Mouse (Mus musculus): Measurements from ENCODE around the gene Zap70.
A peak's percentile ranks its signal among the peaks of the same experiment; 100 is the strongest.
"Not testable (repeated sequence)": the region's sequence is repeated elsewhere in the genome, so short reads cannot be mapped to it uniquely, and the experiment has no call there.

The Zap70 gene

DNA sequence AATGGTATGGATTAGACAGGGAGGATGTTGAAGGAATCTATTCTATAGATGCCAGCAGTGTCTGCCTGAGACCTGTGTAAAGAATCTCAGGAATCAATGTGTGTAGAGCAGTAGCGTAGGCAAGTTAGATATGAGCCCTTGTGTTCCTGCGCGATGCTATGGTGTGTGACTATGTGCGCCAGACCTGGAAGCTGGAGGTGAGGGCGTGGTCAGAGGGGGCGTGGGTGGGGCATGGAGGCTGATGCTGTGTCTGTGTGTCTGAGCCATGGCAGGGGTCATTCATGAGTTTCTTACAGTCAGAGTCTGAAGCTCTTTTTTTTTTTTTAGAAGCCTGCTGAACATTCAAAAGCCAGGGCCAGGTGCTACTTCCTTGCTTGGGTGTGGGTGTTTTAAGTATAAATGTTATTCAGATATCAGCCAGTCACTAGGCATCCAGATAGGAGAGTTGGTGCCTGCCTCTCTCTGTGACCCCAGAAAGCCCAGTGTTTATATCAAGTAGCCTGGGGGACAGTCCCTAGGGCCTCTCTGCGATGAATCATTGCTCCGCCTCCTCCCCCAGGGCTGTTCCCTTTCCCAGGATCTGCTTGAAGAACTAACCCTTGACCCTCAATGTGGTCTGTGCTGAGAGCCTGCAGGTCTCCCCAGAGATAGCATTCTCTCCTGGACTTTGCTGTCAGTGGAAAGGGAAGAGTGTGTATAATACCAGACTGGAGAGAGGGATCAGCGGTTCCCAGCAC lies 10.8 kb downstream of the Zap70 start:
- no peak for DNase-seq (ENCODE audit: low spot score in 2 of 2)

GRCm38 (mm10) chr1:36780793-36781192 lies 19.2 kb downstream of the Zap70 start:
- no peak for DNase-seq (ENCODE audit: low spot score in 2 of 2)

DNA sequence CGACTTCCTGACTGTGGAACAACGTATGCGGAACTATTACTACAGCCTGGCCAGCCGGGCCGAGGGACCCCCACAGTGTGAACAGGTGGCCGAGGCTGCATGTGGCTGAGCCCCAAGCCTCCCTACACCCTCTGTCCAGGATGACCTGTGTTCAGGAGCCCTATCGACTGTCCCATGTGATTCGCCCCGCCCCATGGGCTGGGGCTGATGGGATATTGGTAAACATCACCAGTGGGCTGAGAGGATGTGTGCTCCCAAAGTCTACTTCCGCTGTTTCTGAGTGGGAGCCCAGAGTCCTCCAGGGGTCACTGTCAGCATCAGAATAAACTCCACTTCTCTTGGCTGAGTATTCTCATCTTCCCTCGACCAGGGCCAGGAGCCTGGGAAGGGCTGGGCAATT lies 20.9 kb downstream of the Zap70 start:
- no peak for DNase-seq (ENCODE audit: low spot score in 2 of 2)

DNA sequence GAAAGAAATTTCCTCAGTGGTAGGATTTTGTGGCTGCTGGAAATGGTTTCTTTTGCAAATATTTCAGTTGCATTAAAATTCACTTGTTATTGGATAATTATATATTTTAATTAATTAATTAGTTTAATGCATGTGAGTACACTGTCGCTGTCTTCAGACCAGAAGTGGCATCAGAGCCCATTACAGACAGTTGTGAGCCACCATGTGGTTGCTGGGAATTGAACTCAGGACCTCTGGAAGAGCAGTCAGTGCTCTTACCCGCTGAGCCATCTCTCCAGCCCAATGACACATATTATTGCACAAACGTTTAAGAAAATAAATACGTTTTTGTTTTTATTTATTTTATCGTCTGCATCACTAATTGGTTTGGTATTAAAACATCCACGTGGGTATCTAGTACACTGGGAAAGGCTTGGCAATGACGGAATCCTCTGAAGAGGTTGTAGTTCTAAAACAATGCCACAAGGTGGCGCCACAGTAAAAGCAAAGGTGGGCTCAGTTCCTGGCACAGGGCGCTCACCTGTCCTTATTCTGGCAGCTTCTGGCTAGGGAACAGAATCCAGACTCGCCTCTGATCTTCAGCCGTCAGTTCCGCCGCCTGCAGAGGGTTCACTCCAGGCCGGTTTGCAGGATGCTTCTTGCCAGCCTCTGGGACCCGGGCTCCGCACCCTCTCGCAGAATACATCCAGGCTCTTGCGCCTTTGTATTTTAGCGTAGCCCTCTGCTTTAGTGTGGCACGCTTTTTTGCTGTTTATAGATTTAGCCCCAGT lies 23.0 kb downstream of the Zap70 start:
- DNase-seq (ENCODE audit: low spot score in 2 of 2), result peak; percentile 70 to 80

GRCm38 (mm10) chr1:36785238-36785641 lies 23.6 kb downstream of the Zap70 start:
- peak in 1 of 2 experiments; percentile 37 for DNase-seq (ENCODE audit: low spot score in 2 of 2)

GRCm38 (mm10) chr1:36786377-36786776 lies 24.8 kb downstream of the Zap70 start:
- DNase-seq (ENCODE audit: low spot score in 2 of 2), result no peak

GRCm38 (mm10) chr1:36789416-36789815 lies 27.8 kb downstream of the Zap70 start:
- DNase-seq (ENCODE audit: low spot score in 2 of 2), result no peak

DNA sequence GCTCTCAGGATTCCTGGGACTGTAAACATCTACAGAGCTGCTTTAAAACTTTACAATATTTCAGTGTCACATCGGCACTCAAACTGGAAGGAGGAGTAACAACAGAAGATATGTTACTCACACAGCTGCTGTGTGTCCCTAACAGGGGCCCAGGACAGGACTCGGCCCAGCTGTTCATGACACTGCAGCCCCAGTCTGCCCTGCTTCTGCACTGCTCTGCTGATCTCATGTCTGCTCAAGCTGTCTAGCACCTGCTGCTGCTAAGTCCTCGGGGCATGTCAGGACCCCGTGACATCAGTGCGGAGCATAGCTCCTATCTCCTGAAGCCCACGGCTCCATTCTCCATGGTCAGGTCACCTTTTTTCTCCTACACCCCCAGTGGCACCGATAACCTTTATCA lies 35.1 kb downstream of the Zap70 start:
- DNase-seq (ENCODE audit: low spot score in 2 of 2), result no peak

DNA sequence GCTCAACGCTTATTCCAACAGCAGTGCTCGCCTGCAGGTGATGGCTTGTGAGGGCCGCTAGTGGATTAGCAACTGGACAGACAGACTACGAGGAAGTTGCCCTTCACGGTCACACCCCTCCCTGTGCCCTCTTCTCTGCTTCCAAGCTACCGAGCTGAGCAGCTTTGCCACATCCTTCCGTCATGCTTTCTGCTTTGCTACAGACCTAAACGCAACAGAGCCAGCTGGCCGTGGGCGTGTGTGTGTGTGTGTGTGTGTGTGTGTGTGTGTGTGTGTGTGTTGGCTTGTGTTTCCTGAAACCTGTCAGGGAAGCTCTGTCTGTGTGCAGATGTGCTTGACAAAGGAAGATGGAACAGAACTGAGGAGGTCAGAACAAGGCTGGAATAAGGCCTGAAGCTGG lies 35.9 kb downstream of the Zap70 start:
- peak; percentile 52 to 63 for DNase-seq (ENCODE audit: low spot score in 2 of 2)

DNA sequence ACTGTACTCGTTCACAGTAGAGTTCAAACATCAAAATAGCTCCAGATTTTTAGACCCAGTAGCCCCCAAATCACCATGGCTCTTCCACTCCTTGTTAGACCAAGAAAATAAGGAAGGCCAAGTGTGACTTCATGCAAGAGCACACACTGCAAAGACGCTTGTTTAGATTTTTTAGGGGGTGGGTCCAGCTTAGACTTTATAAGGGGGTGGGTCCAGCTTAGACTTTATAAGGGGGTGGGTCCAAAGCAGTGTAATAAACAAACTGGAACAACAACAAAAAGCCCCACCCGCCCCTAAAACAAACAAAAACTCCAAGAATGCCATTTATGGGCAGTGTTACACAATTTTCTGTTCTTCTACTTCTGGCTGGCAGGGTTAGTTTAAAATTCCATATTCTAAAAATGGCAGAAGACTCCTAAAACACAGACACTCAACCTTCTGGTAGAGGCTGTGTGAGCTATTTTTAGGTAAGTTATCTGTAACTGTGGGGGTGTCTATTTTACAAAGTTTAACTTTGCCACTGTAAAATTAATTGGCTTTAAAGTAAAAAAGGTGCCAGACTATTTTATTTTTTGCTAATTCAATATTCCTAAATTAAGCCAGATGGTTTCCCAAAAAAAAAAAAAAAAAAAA lies 38.9 kb downstream of the Zap70 start:
- DNase-seq (ENCODE audit: low spot score in 2 of 2), result no peak

DNA sequence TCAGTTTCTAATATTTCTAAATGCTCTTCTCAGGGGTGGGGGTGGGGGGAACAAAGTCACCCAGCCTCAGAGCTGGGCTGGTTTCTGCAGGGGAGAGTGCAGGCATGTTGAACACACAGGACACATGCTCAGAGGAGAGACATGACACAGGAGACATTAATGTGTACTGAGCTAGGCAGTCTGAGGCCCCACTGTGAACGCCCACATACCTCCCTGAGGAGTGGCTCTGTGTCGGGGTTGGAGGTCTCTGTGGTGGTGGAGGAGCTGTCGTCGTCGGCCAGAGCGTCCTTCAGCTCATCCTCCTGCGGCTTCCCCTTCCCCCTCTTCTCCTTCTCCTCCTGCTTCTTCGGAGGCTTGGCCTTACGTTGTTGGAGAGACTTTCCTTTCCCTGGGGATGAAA lies 42.7 kb downstream of the Zap70 start:
- no peak for DNase-seq (ENCODE audit: low spot score in 2 of 2)

DNA sequence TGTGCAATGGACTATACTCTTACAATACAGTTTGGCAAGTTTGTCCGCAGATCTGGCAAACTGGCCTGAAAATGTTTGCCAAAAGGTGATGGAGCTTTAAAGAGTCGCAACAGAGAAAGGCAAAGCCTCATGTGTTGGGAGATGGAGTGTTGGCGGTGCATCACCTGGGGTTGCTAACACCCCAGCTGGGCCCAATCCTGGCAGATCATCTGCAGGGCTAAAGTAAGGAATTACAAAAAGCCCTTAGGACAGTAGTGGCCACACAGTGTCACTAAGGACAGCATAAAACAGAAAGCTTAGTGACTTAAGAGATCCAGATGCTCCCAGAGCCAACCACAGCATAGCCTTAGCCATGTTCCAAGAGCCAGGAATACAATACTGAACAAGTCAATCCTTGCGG lies 43.2 kb downstream of the Zap70 start:
- no peak for DNase-seq (ENCODE audit: low spot score in 2 of 2)

- no peak for DNase-seq (ENCODE audit: low spot score in 2 of 2)
These were observed 44.7 kb downstream of the Zap70 start for GRCm38 (mm10) chr1:36806181-36806905.

- DNase-seq (ENCODE audit: low spot score in 2 of 2), result no peak
These were observed 45.5 kb downstream of the Zap70 start for GRCm38 (mm10) chr1:36807086-36807485.

DNA sequence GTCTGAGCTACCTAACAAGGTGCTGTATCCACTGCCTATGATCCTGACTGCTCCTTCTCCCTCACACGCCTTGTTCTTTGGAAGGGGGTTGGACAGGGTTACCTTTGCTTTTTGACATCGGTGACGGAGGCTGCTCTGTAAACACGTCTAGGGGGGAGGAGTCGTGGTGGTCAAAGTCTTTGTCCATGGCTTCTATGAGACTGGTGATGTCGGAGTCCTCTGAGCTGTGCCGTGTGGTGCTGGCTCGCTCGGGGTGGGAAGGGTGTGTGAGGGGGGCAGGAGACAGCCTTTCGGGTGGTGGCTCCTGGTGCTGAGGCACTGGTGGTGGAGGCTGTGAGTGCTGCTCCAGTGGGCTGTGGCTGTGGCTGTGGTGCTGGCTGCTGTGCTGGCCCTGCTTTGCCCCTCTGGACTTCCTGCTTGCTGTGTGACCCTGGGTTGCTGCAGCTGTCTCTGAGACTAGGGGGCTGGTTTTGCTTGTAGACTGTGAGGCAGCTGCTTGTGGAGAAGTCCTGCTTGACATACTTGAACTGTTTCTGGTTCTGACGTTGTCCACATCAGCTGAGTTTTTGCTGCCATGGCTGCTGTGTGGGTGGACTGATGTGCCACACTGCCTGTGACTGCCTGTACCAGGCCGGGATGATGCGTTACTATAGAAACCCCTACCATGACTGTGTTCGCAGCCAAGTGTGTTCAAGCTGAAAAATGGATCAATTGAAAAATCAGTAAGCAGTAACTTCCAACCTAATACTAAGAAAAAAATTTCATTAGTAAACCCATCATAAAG lies 46.4 kb downstream of the Zap70 start:
- no peak for DNase-seq (ENCODE audit: low spot score in 2 of 2)

GRCm38 (mm10) chr1:36811806-36812205 lies 50.2 kb downstream of the Zap70 start:
- no peak for DNase-seq (ENCODE audit: low spot score in 2 of 2)

- peak in 1 of 2 experiments; percentile 42 for DNase-seq (ENCODE audit: low spot score in 2 of 2)
These were observed 51.8 kb downstream of the Zap70 start for GRCm38 (mm10) chr1:36813415-36813814.

GRCm38 (mm10) chr1:36814271-36814903 lies 52.8 kb downstream of the Zap70 start:
- no peak for DNase-seq (ENCODE audit: low spot score in 2 of 2)

GRCm38 (mm10) chr1:36815166-36815565 lies 53.6 kb downstream of the Zap70 start:
- DNase-seq (ENCODE audit: low spot score in 2 of 2), result no peak

DNA sequence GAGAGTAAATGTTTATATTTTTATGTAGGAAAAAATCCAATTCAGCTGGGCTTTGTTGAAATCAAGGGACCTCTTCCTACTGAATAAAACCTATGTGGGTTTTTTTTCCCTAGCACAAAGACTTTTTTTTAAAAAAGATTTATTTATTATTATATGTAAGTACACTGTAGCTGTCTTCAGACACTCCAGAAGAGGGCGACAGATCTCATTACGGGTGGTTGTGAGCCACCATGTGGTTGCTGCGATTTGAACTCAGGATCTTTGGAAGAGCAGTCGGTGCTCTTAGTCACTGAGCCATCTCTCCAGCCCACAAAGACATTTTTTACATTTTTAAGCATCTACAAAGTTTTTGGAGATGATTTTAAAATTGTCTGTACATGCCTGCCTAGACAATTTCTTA lies 60.3 kb downstream of the Zap70 start:
- DNase-seq (ENCODE audit: low spot score in 2 of 2), result not testable (repeated sequence)

DNA sequence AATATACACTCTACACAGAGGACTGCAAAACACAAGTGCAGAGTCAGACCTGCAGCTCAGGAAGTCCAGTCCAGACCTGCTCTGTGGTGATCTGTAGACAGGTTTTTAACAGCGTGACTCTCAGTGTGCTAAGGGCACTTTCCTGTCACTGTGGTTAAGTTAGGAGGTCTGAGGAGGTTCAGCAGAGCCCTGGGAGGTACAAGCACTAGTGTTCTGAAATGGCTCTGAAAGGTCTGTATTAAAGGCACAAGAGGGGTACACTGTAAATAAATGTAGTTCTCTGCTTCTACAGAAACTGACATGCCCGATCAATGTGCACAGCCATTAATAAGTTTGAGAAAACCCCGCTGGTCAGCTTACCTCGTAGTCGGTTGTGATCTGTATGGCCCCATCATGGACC lies 62.8 kb downstream of the Zap70 start:
- no peak for DNase-seq (ENCODE audit: low spot score in 2 of 2)

Measured in frontal cortex, postnatal 14 days (tissue).